Mouse (Mus musculus) lung, postnatal 0 days (tissue): ENCODE measurements at regions not wholly inside any gene's neighbourhood (a gene's known extent, or its start where the extent isn't known, plus 50 kb on each side); places are given as distances from the start of the nearest gene placed in this dataset.

ENCODE experiments used
- CTCF ChIP-seq: IDR thresholded peaks from 2 replicates; pipeline ENCODE4 v1.5.1; 2016; ENCODE audit warnings: antibody characterized with exemption, mild to moderate bottlenecking
- EP300 ChIP-seq: IDR thresholded peaks from 2 replicates; pipeline ENCODE4 v1.6.1; 2016; ENCODE audit warnings: antibody characterized with exemption, mild to moderate bottlenecking, control low read depth

DNA sequence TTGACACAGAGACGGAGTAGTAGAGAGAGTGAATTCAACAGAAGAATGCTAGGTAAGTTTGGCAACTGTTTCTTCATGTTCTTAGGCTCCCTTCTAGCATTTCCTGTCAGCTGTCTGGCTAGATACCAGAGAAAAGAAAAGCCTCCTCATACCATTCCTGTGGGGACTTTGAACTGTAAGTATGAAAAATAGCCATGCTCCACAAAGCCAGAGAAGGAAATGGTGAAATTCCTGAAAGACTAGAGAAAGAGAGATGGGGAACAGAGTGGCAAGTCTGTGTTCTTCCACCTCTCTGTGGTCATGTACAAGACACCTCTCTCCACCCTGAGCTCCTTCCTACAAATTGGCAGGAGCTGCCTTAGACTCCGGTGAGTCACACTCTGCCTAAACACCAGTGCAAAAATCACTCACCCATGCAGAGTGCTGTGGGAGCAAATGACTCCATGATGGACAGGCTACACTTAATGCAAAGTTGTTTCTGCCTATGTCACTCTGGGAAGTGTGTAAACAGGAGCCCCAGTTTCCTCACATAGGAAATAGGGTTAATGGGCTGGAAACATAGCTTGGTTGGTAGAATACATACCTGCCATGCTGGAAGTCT, 131.9 kb downstream of the Ibtk start:
- no peak for TF ChIP-seq CTCF
- TF ChIP-seq EP300, result no peak
